In the genomic region with DNA sequence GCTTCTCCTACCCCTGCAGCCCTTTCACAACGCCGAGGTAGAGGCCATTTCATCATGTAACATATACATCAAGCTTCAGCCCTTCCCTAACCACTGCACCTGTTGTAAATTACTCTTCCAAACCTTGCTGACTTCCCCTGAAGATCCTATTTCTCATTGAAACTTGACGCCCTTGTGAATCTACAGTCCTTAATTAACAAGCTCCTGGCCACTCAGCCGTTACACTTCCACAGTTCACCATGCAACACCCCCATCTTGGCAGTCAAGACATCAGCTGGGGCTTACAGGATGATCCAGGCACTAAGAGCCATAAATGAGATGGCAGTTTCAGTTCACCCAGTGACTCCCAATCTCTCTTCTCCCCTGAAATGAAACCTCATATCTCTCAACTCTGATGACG, we compare ENCODE assay signal across 19 mouse cellular contexts.
"Had no signal": no experiment of that assay in that cellular context is flagged by ENCODE, and none has a peak within 500 bp of the region (broad histone marks: within the 10 kb centered on the region; RNA-seq: fewer than 3 reads in every experiment).

No protein-coding gene starts in this region.

- H3K27me3 ChIP-seq: midbrain, embryonic 12.5 days; neural tube, embryonic 13.5 days; neural tube, embryonic 15.5 days had no signal

- H3K9me3 ChIP-seq: midbrain, embryonic 10.5 days; midbrain, embryonic 12.5 days; neural tube, embryonic 13.5 days; neural tube, embryonic 15.5 days had no signal

- H3K27ac ChIP-seq: midbrain, embryonic 10.5 days; midbrain, embryonic 12.5 days; neural tube, embryonic 13.5 days; neural tube, embryonic 15.5 days had no signal

- H3K4me1 ChIP-seq: midbrain, embryonic 10.5 days; midbrain, embryonic 12.5 days; neural tube, embryonic 13.5 days had no signal

- H3K4me2 ChIP-seq: lung, embryonic 14.5 days; midbrain, embryonic 12.5 days; neural tube, embryonic 13.5 days; neural tube, embryonic 15.5 days had no signal

- ATAC-seq: midbrain, embryonic 16.5 days had no signal

- DNase-seq: lung, adult 18-20 months; lung, embryonic 14.5 days; lung, postnatal 10 days; lung, postnatal 4 days; midbrain, embryonic 14.5 days; retina, postnatal 1 day; right cerebral cortex, adult 18-20 months; right cerebral cortex, postnatal 25 days; right cerebral cortex, postnatal 4 days; spleen, adult 18-20 months; thymus, adult 18-20 months; thymus, postnatal 14 days; thymus, postnatal 36 days had no signal

- H3K9ac ChIP-seq: lung, embryonic 14.5 days; midbrain, embryonic 12.5 days; neural tube, embryonic 13.5 days; neural tube, embryonic 15.5 days had no signal

- H3K4me3 ChIP-seq: midbrain, embryonic 10.5 days; midbrain, embryonic 12.5 days; myocyte; neural tube, embryonic 13.5 days; neural tube, embryonic 15.5 days had no signal

- H3K36me3 ChIP-seq: midbrain, embryonic 10.5 days; midbrain, embryonic 12.5 days; neural tube, embryonic 13.5 days; neural tube, embryonic 15.5 days had no signal
